Mouse (Mus musculus) MEL (cell line): Measurements from ENCODE around the gene Adamts16. TPM values are rescaled to one million over a fixed set of nuclear protein-coding genes. Genes with fewer than 3 reads are reported as not detected.

ENCODE experiments used
- DNase-seq: peaks from one replicate; pipeline ENCODE4 v3.0.0; 2011; ENCODE audit warnings: low read depth, low spot score
- H3K27ac ChIP-seq: 2 replicates; pipeline ENCODE4 v1.5.1; 2012; ENCODE audit warnings: low read depth, mild to moderate bottlenecking, control low read depth, low read length, moderate library complexity; ENCODE audit not compliant: control insufficient read depth
- H3K27me3 ChIP-seq, 2 experiments: fragments of 150-350 bp in 1 of 2; sonication (generic) in 1 of 2; 2 replicates each; pipeline ENCODE4 v1.6.1; 2012; ENCODE audit warnings: low read length in 2 of 2, mild to moderate bottlenecking in 2 of 2, improper control_type of control experiment in 1 of 2, moderate library complexity in 1 of 2; ENCODE audit not compliant: insufficient read depth in 2 of 2, control insufficient read depth in 1 of 2
- H3K36me3 ChIP-seq, 2 experiments: 2 replicates each; pipeline ENCODE4 v1.6.1; 2012 to 2014; ENCODE audit warnings: low read length in 2 of 2, improper control_type of control experiment in 1 of 2, inconsistent platforms in 1 of 2, mild to moderate bottlenecking in 1 of 2; ENCODE audit not compliant: insufficient read depth in 2 of 2, control insufficient read depth in 1 of 2
- H3K4me1 ChIP-seq, 2 experiments: fragments of 150-350 bp in 1 of 2; sonication (generic) in 1 of 2; 2 replicates each; pipeline ENCODE4 v1.6.1; 2012; ENCODE audit warnings: low read length in 2 of 2, improper control_type of control experiment in 1 of 2, mild to moderate bottlenecking in 1 of 2; ENCODE audit not compliant: insufficient read depth in 2 of 2, control insufficient read depth in 1 of 2
- H3K4me3 ChIP-seq, 2 experiments: fragments of 150-350 bp in 1 of 2; sonication (generic) in 1 of 2; 2 replicates each; pipeline ENCODE4 v1.5.1; 2012; ENCODE audit warnings: low read depth in 2 of 2, low read length in 2 of 2, mild to moderate bottlenecking in 2 of 2, moderate library complexity in 2 of 2, control low read depth in 1 of 2, improper control_type of control experiment in 1 of 2; ENCODE audit not compliant: control insufficient read depth in 1 of 2, insufficient read depth in 1 of 2
- H3K79me2 ChIP-seq: 2 replicates; pipeline ENCODE4 v1.6.1; 2012; ENCODE audit warnings: mild to moderate bottlenecking, low read length, moderate library complexity; ENCODE audit not compliant: control insufficient read depth, poor library complexity, insufficient read depth
- H3K9ac ChIP-seq: 2 replicates; pipeline ENCODE4 v1.6.1; 2012; ENCODE audit warnings: low read depth, mild to moderate bottlenecking, control low read depth, low read length, moderate library complexity; ENCODE audit not compliant: control insufficient read depth, poor library complexity, severe bottlenecking
- H3K9me3 ChIP-seq: fragments of 150-350 bp; sonication (generic); replicated peaks from 2 replicates; pipeline ENCODE4 v1.6.1; 2012; ENCODE audit warnings: mild to moderate bottlenecking, low read length, improper control_type of control experiment, moderate library complexity; ENCODE audit not compliant: insufficient read depth
- BHLHE40 ChIP-seq: IDR thresholded peaks from 2 replicates; pipeline ENCODE4 v1.6.1; 2012; ENCODE audit warnings: low read depth, mild to moderate bottlenecking, inconsistent platforms, low read length, improper control_type of control experiment, borderline replicate concordance
- CHD1 ChIP-seq: IDR thresholded peaks from 2 replicates; pipeline ENCODE4 v1.6.1; 2012; ENCODE audit warnings: low read depth, mild to moderate bottlenecking, inconsistent platforms, low read length, improper control_type of control experiment
- CHD2 ChIP-seq: IDR thresholded peaks from 2 replicates; pipeline ENCODE4 v1.6.1; 2011; ENCODE audit warnings: low read length, improper control_type of control experiment
- EP300 ChIP-seq, 2 experiments: IDR thresholded peaks; 2 replicates each; pipeline ENCODE4 v1.6.1; 2011; ENCODE audit warnings: improper control_type of control experiment in 2 of 2, low read length in 2 of 2, low read depth in 1 of 2, mild to moderate bottlenecking in 1 of 2
- GATA1 ChIP-seq: IDR thresholded peaks from 2 replicates; pipeline ENCODE4 v1.6.1; 2011; ENCODE audit warnings: low read depth, low read length, improper control_type of control experiment
- JUND ChIP-seq: IDR thresholded peaks from 2 replicates; pipeline ENCODE4 v1.6.1; 2011; ENCODE audit warnings: low read depth, mild to moderate bottlenecking, improper control_type of control experiment, low read length
- MAFK ChIP-seq: IDR thresholded peaks from 2 replicates; pipeline ENCODE4 v1.6.1; 2011; ENCODE audit warnings: low read depth, mild to moderate bottlenecking, low read length, improper control_type of control experiment, borderline replicate concordance
- MAX ChIP-seq: IDR thresholded peaks from 2 replicates; pipeline ENCODE4 v1.6.1; 2011; ENCODE audit warnings: low read length, improper control_type of control experiment
- MYB ChIP-seq: IDR thresholded peaks from 2 replicates; pipeline ENCODE4 v1.6.1; 2011; ENCODE audit warnings: mild to moderate bottlenecking, low read depth, low read length, improper control_type of control experiment
- MYC ChIP-seq: IDR thresholded peaks from 2 replicates; pipeline ENCODE4 v1.6.1; 2011; ENCODE audit warnings: low read depth, mild to moderate bottlenecking, low read length, improper control_type of control experiment, moderate library complexity
- NELFE ChIP-seq: IDR thresholded peaks from 2 replicates; pipeline ENCODE4 v1.6.1; 2011; ENCODE audit warnings: low read depth, low read length, improper control_type of control experiment
- NRF1 ChIP-seq: IDR thresholded peaks from 2 replicates; pipeline ENCODE4 v1.6.1; 2014; ENCODE audit warnings: low read depth, mild to moderate bottlenecking, inconsistent platforms, low read length, improper control_type of control experiment, moderate library complexity; ENCODE audit not compliant: poor library complexity, insufficient read depth, severe bottlenecking
- POLR2A ChIP-seq, 2 experiments: IDR thresholded peaks; 2 replicates each; pipeline ENCODE4 v1.6.1; 2011 to 2012; ENCODE audit warnings: low read length in 2 of 2, mild to moderate bottlenecking in 2 of 2, control low read depth in 1 of 2, improper control_type of control experiment in 1 of 2, low read depth in 1 of 2, moderate library complexity in 1 of 2; ENCODE audit not compliant: control insufficient read depth in 1 of 2, insufficient read depth in 1 of 2, poor library complexity in 1 of 2
- POLR2AphosphoS2 ChIP-seq: IDR thresholded peaks from 2 replicates; pipeline ENCODE4 v1.6.1; 2011; ENCODE audit warnings: low read length, improper control_type of control experiment
- POLR2AphosphoS5 ChIP-seq: IDR thresholded peaks from 2 replicates; pipeline ENCODE4 v1.6.1; 2012; ENCODE audit warnings: low read depth, borderline replicate concordance, mild to moderate bottlenecking, inconsistent platforms, low read length, moderate library complexity, mixed read lengths
- TAL1 ChIP-seq: IDR thresholded peaks from 2 replicates; pipeline ENCODE4 v1.6.1; 2012; ENCODE audit warnings: mild to moderate bottlenecking, inconsistent platforms, low read length, moderate library complexity, mixed read lengths
- TBP ChIP-seq: IDR thresholded peaks from 2 replicates; pipeline ENCODE4 v1.8.0; 2011; ENCODE audit warnings: low read depth, low read length, improper control_type of control experiment
- TCF12 ChIP-seq: IDR thresholded peaks from 2 replicates; pipeline ENCODE4 v1.6.1; 2014; ENCODE audit warnings: low read depth, mild to moderate bottlenecking, inconsistent platforms, low read length, improper control_type of control experiment, moderate library complexity
- ZC3H11A ChIP-seq: IDR thresholded peaks from 2 replicates; pipeline ENCODE4 v1.6.1; 2012; ENCODE audit warnings: low read depth, mild to moderate bottlenecking, inconsistent platforms, low read length, improper control_type of control experiment
- ZMIZ1 ChIP-seq: IDR thresholded peaks from 2 replicates; pipeline ENCODE4 v1.6.1; 2012; ENCODE audit warnings: low read depth, mild to moderate bottlenecking, inconsistent platforms, low read length, improper control_type of control experiment, moderate library complexity
- polyA plus RNA-seq, 2 experiments: library from polyadenylated mRNA; stranded (reverse) in 1 of 2; unstranded in 1 of 2; fragments of >175 nt in 1 of 2; fragments of >200 nt in 1 of 2; gene quantifications; 2 replicates each; pipeline versions ENCODE4 v1.2.1 to v1.2.4; 2012; ENCODE audit warnings: low replicate concordance in 2 of 2, low read depth in 1 of 2; ENCODE audit not compliant: insufficient read length in 2 of 2, insufficient read depth in 1 of 2, missing spikeins in 1 of 2
- total RNA-seq: library from RNA; depleted of rRNA; stranded (reverse); fragments of 300-350 nt; gene quantifications from 2 replicates; pipeline ENCODE4 v1.2.3, GENCODE M21; 2012

Gene Adamts16
- total and polyA plus RNA-seq, 3 experiments = not detected

- H3K4me3 ChIP-seq = no peak overlapping the region
- no peaks in the 10 kb centered on the region for H3K79me2 ChIP-seq
- H3K9ac ChIP-seq = no peak overlapping the region
- H3K4me1 ChIP-seq = no peaks in the 10 kb centered on the region
- H3K9me3 ChIP-seq = no peaks in the 10 kb centered on the region
- no peaks in the 10 kb centered on the region for H3K36me3 ChIP-seq
- H3K27me3 ChIP-seq = no peaks in the 10 kb centered on the region
- TF ChIP-seq MYB (no peak), POLR2AphosphoS5 (no peak), BHLHE40 (no peak), MAX (no peak), NRF1 (no peak), TAL1 (no peak), JUND (no peak), TCF12 (no peak)
- TF ChIP-seq, all 39 proteins: peak for 0
- DNase-seq = no peak
- no peak overlapping the region for H3K27ac ChIP-seq
Observed at GRCm38 (mm10) chr13:70719994-70720393, 121.6 kb downstream of the Adamts16 start.

DNA sequence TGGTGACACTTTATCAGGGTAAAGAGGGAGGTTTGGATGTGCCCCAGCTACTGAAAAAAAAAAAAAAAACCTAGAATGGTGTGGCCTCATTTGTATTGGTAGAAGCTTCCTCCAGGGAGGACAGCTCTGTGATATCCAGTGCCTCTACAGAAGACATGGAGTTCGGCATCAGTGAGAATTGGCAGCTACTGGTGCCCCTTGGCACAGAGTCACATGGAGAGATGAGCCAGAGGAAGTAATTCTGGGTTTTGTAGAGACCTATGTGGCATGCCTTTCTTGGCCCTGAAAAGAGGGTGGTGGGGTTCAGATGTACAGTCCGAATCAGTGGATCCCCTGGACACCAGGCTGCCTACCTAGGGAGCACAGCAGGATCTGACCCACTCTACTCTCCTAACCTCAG is 122.8 kb downstream of the Adamts16 start:
- H3K9me3 ChIP-seq = no peaks in the 10 kb centered on the region
- H3K79me2 ChIP-seq = no peaks in the 10 kb centered on the region
- TF ChIP-seq TAL1 = no peak
- no peak for TF ChIP-seq TBP
- TF ChIP-seq CHD2 = no peak
- TF ChIP-seq MYB = no peak
- TF ChIP-seq BHLHE40 = no peak
- TF ChIP-seq GATA1 = no peak
- no peak for TF ChIP-seq CHD1
- TF ChIP-seq TCF12 = no peak
- no peak for TF ChIP-seq POLR2A (IDR thresholded peaks at IDR 0.05; ENCODE audit: control insufficient read depth in 1 of 2, insufficient read depth in 1 of 2, low read depth in 1 of 2, low read length in 2 of 2, poor library complexity in 1 of 2)
- no peak for TF ChIP-seq NELFE
- TF ChIP-seq ZMIZ1 = no peak
- TF ChIP-seq MAFK = no peak
- TF ChIP-seq MAX = no peak
- H3K36me3 ChIP-seq = no peaks in the 10 kb centered on the region
- DNase-seq = no peak
- H3K4me3 ChIP-seq = no peak overlapping the region
- no peaks in the 10 kb centered on the region; a peak in 1 of 4 replicates for H3K27me3 ChIP-seq
- no peak overlapping the region for H3K27ac ChIP-seq
- H3K9ac ChIP-seq = no peak overlapping the region
- no peaks in the 10 kb centered on the region for H3K4me1 ChIP-seq

DNA sequence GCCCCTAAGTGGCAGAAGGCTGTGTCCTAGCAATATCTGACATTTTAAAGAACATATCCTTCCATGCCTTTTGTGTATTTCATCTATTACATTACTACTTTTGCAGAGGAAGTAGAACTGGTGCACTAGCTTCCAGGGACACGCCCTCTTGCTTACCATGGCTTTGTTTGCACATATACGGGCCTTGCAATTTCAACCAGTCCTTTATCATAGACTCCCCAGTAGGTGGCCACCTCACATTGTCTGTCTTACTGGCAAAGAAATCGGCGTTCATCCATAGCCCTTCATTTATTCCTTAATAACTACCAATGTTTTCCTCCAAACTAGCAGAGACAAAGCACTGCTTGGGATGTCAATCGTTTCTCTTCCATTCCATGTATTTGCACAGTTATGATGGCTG is 125.6 kb downstream of the Adamts16 start:
- no peaks in the 10 kb centered on the region for H3K4me1 ChIP-seq
- H3K27me3 ChIP-seq = no peaks in the 10 kb centered on the region; a peak in 1 of 4 replicates
- H3K9me3 ChIP-seq = no peaks in the 10 kb centered on the region
- TF ChIP-seq MYC (no peak), NELFE (no peak), EP300 (IDR thresholded peaks at IDR 0.05; ENCODE audit: low read depth in 1 of 2, low read length in 2 of 2) (no peak), ZC3H11A (no peak), TCF12 (no peak), POLR2AphosphoS2 (no peak)
- H3K79me2 ChIP-seq = no peaks in the 10 kb centered on the region
- H3K36me3 ChIP-seq = no peaks in the 10 kb centered on the region
- H3K4me3 ChIP-seq = no peak overlapping the region
- H3K9ac ChIP-seq = no peak overlapping the region
- H3K27ac ChIP-seq = no peak overlapping the region
- DNase-seq = no peak
